Mouse (Mus musculus): Measurements from ENCODE around the gene Rpl35.

- TF ChIP-seq CTCF (IDR thresholded peaks at IDR 0.05; ENCODE audit: low read depth): no peak
- TF ChIP-seq EP300 (IDR thresholded peaks at IDR 0.05; ENCODE audit: low read depth): no peak
Measured at GRCm38 (mm10) chr2:38987803-38988510, 17.5 kb downstream of the Rpl35 start.

Data from liver, embryonic 14.5 days (tissue).